Mouse (Mus musculus) heart, adult 2 months (tissue): ENCODE measurements around the gene Smim15.

Experiments
- CTCF ChIP-seq: fragments of 200-600 bp; IDR thresholded peaks from 2 replicates; pipeline ENCODE4 v1.8.1; 2022; ENCODE audit warnings: antibody characterized with exemption, mild to moderate bottlenecking, moderate library complexity
- EP300 ChIP-seq: fragments of 200-500 bp; IDR thresholded peaks from 2 replicates; pipeline ENCODE4 v1.6.1; 2011; ENCODE audit warnings: low read depth, low read length, control low read depth; ENCODE audit not compliant: insufficient read depth
- POLR2A ChIP-seq: fragments of 200-500 bp; IDR thresholded peaks from 2 replicates; pipeline ENCODE4 v1.6.1; 2011; ENCODE audit warnings: mild to moderate bottlenecking, low read depth, low read length, control low read depth; ENCODE audit not compliant: insufficient read depth

DNA sequence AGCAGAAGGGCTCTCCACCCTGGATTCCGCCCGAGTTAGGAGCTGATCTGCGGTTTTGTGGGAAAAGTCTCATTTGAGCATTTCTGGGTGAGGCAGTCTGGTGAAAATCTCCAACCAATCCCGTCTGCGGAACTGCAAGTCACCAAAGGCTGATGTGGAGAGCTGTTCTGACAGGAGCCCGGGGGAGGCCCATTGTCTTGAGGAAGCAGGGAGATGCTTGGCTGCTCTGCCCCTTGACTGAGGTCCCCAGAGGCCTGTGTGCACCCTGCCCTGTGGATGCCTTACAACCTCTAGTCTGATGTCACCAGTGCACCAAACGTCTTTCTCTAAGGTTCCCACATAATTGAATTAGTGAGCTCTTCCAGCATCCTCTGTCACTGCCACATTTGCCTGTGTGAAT, 49.0 kb upstream of the Smim15 start:
- TF ChIP-seq CTCF, result no peak
- no peak for TF ChIP-seq POLR2A
- no peak for TF ChIP-seq EP300
